Mouse (Mus musculus) heart, embryonic 13.5 days (tissue): Measurements from ENCODE around the gene Tbc1d10a. TPM values are rescaled to one million over a fixed set of nuclear protein-coding genes. Genes with fewer than 3 reads are reported as not detected.
A peak's percentile ranks its signal among the peaks of the same experiment; 100 is the strongest.
"Not testable (repeated sequence)": the region's sequence is repeated elsewhere in the genome, so short reads cannot be mapped to it uniquely, and the experiment has no call there.

Experiments
- ATAC-seq: fragments of 200-750 bp; cut with Nextera tagmentation; 2 replicates; pipeline ENCODE4 v1.8.0; 2017; ENCODE audit warnings: moderate TSS enrichment; ENCODE audit not compliant: insufficient number of reproducible peaks, low FRiP score, low TSS enrichment; ENCODE audit errors: extremely low read depth
- H3K27ac ChIP-seq: fragments of 300-500 bp; sonication (generic); replicated peaks from 2 replicates; pipeline ENCODE4 v1.5.1; 2015; ENCODE audit warnings: moderate library complexity, mild to moderate bottlenecking, inconsistent platforms
- H3K27me3 ChIP-seq: fragments of 300-500 bp; sonication (generic); replicated peaks from 2 replicates; pipeline ENCODE4 v1.6.1; 2015; ENCODE audit warnings: mild to moderate bottlenecking, inconsistent platforms
- H3K36me3 ChIP-seq: fragments of 300-500 bp; sonication (generic); 2 replicates; pipeline ENCODE4 v1.6.1; 2015; ENCODE audit warnings: mild to moderate bottlenecking, inconsistent platforms
- H3K4me1 ChIP-seq: fragments of 300-500 bp; sonication (generic); 2 replicates; pipeline ENCODE4 v1.6.1; 2015; ENCODE audit warnings: inconsistent platforms
- H3K4me2 ChIP-seq: fragments of 300-500 bp; sonication (generic); 2 replicates; pipeline ENCODE4 v1.6.1; 2015; ENCODE audit warnings: inconsistent platforms, mild to moderate bottlenecking, moderate library complexity
- H3K4me3 ChIP-seq: fragments of 300-500 bp; sonication (generic); 2 replicates; pipeline ENCODE4 v1.5.1; 2015; ENCODE audit warnings: moderate library complexity, mild to moderate bottlenecking, inconsistent platforms
- H3K9ac ChIP-seq: fragments of 300-500 bp; sonication (generic); 2 replicates; pipeline ENCODE4 v1.6.1; 2015; ENCODE audit warnings: inconsistent platforms, mild to moderate bottlenecking, moderate library complexity
- H3K9me3 ChIP-seq: fragments of 300-500 bp; sonication (generic); 2 replicates; pipeline ENCODE4 v1.6.1; 2016; ENCODE audit warnings: inconsistent platforms
- WGBS: fragments of 180-500 bp; shearing (Covaris S2); methylation state at CpG from one replicate; pipeline ENCODE4 v1.1.7; 2015; ENCODE audit warnings: mixed read lengths; 5-methylcytosine and 5-hydroxymethylcytosine counted together
- polyA plus RNA-seq: library from polyadenylated mRNA; unstranded; fragments of >200 nt; fragmentation: Nextera tagmentation; extraction: Ambion mirVana; gene quantifications from 2 replicates; pipeline ENCODE4 v1.2.1, GENCODE M21; 2015

The Tbc1d10a gene
- polyA plus RNA-seq, 1 experiment from 2014 or later = 13.6 TPM

GRCm38 (mm10) chr11:4185480-4185879 is 1.1 kb upstream of the Tbc1d10a start:
- 79% methylated on average over 6 of the region's 6 CpGs for WGBS

GRCm38 (mm10) chr11:4187318-4187700 is 720 bp downstream of the Tbc1d10a start:
- Histone ChIP-seq H3K27ac (no peak overlapping the region), H3K9ac (peak overlapping the region; percentile 96), H3K36me3 (peaks cover 13% of the 10 kb centered on the region), H3K9me3 (no peaks in the 10 kb centered on the region), H3K27me3 (no peaks in the 10 kb centered on the region), H3K4me1 (peaks cover 35% of the 10 kb centered on the region), H3K4me2 (peak overlapping the region; percentile 95), H3K4me3 (peak overlapping the region; percentile 92)
- 13% methylated on average over 9 of the region's 9 CpGs for WGBS
- no peak for ATAC-seq

More at GRCm38 (mm10) chr11:4185480-4185879, 1.1 kb upstream of the Tbc1d10a start:
- ATAC-seq, H3K4me3 ChIP-seq, H3K9ac ChIP-seq, H3K9me3 ChIP-seq, H3K27ac ChIP-seq, H3K4me2 ChIP-seq, H3K27me3 ChIP-seq: not testable (repeated sequence)
- H3K36me3 ChIP-seq = peaks cover 30% of the 10 kb centered on the region
- H3K4me1 ChIP-seq = peaks cover 21% of the 10 kb centered on the region

GRCm38 (mm10) chr11:4189182-4189581 is 2.6 kb downstream of the Tbc1d10a start:
- Histone ChIP-seq H3K27ac (no peak overlapping the region), H3K4me1 (peaks cover 38% of the 10 kb centered on the region), H3K9me3 (no peaks in the 10 kb centered on the region), H3K36me3 (0 out of 2 replicates have a peak, but pooled peaks cover 2% of the 10 kb centered on the region), H3K9ac (no peak overlapping the region), H3K4me3 (no peak overlapping the region), H3K4me2 (no peak overlapping the region), H3K27me3 (no peaks in the 10 kb centered on the region)
- no peak for ATAC-seq
- 80% methylated on average over 6 of the region's 6 CpGs for WGBS

GRCm38 (mm10) chr11:4190677-4191076 is 4.1 kb downstream of the Tbc1d10a start:
- no peaks in the 10 kb centered on the region for H3K9me3 ChIP-seq
- no peak for ATAC-seq
- no peak overlapping the region for H3K4me2 ChIP-seq
- H3K4me3 ChIP-seq = no peak overlapping the region
- no peak overlapping the region for H3K27ac ChIP-seq
- peaks cover 38% of the 10 kb centered on the region for H3K4me1 ChIP-seq
- 74% methylated on average over 3 of the region's 3 CpGs for WGBS
- H3K27me3 ChIP-seq = no peaks in the 10 kb centered on the region
- H3K36me3 ChIP-seq = 0 out of 2 replicates have a peak, but pooled peaks cover 2% of the 10 kb centered on the region
- H3K9ac ChIP-seq = no peak overlapping the region

GRCm38 (mm10) chr11:4192757-4193156 is 6.2 kb downstream of the Tbc1d10a start:
- 0 out of 2 replicates have a peak, but pooled peaks cover 2% of the 10 kb centered on the region for H3K36me3 ChIP-seq
- no peak overlapping the region for H3K4me2 ChIP-seq
- H3K9ac ChIP-seq = no peak overlapping the region
- no peak overlapping the region for H3K4me3 ChIP-seq
- no peaks in the 10 kb centered on the region for H3K27me3 ChIP-seq
- H3K27ac ChIP-seq = no peak overlapping the region
- 81% methylated on average over 3 of the region's 3 CpGs for WGBS
- no peaks in the 10 kb centered on the region for H3K9me3 ChIP-seq
- H3K4me1 ChIP-seq = peaks cover 31% of the 10 kb centered on the region
- ATAC-seq = no peak

- Histone ChIP-seq H3K27ac (no peak overlapping the region), H3K9me3 (no peaks in the 10 kb centered on the region), H3K27me3 (no peaks in the 10 kb centered on the region), H3K4me2 (no peak overlapping the region), H3K9ac (no peak overlapping the region), H3K36me3 (0 out of 2 replicates have a peak, but pooled peaks cover 2% of the 10 kb centered on the region), H3K4me3 (no peak overlapping the region), H3K4me1 (peaks cover 24% of the 10 kb centered on the region)
- no peak for ATAC-seq
Observed at GRCm38 (mm10) chr11:4193420-4193819, 6.8 kb downstream of the Tbc1d10a start.

GRCm38 (mm10) chr11:4195597-4196031 is 9.0 kb downstream of the Tbc1d10a start:
- no peak overlapping the region for H3K27ac ChIP-seq
- H3K27me3 ChIP-seq = no peaks in the 10 kb centered on the region
- H3K9ac ChIP-seq = no peak overlapping the region
- WGBS = 74% methylated on average over 3 of the region's 3 CpGs
- H3K4me3 ChIP-seq = no peak overlapping the region
- no peak overlapping the region for H3K4me2 ChIP-seq
- no peak for ATAC-seq
- 0 out of 2 replicates have a peak, but pooled peaks cover 2% of the 10 kb centered on the region for H3K36me3 ChIP-seq
- H3K4me1 ChIP-seq = peaks cover 19% of the 10 kb centered on the region
- no peaks in the 10 kb centered on the region for H3K9me3 ChIP-seq

GRCm38 (mm10) chr11:4196636-4197035 is 10.0 kb downstream of the Tbc1d10a start:
- ATAC-seq = no peak
- H3K27ac ChIP-seq = no peak overlapping the region
- WGBS = 69% methylated on average over 8 of the region's 8 CpGs
- H3K9ac ChIP-seq = no peak overlapping the region
- H3K4me2 ChIP-seq = no peak overlapping the region
- H3K4me1 ChIP-seq = peaks cover 13% of the 10 kb centered on the region
- 0 out of 2 replicates have a peak, but pooled peaks cover 2% of the 10 kb centered on the region for H3K36me3 ChIP-seq
- no peaks in the 10 kb centered on the region for H3K27me3 ChIP-seq
- H3K4me3 ChIP-seq = no peak overlapping the region
- no peaks in the 10 kb centered on the region for H3K9me3 ChIP-seq

GRCm38 (mm10) chr11:4197691-4198090 is 11.1 kb downstream of the Tbc1d10a start:
- H3K4me2 ChIP-seq = no peak overlapping the region
- no peaks in the 10 kb centered on the region for H3K36me3 ChIP-seq
- H3K9me3 ChIP-seq = no peaks in the 10 kb centered on the region
- no peak overlapping the region for H3K27ac ChIP-seq
- H3K4me1 ChIP-seq = peaks cover 12% of the 10 kb centered on the region
- no peaks in the 10 kb centered on the region for H3K27me3 ChIP-seq
- 74% methylated on average over 1 of the region's 1 CpGs for WGBS
- H3K4me3 ChIP-seq = no peak overlapping the region
- ATAC-seq = no peak
- no peak overlapping the region for H3K9ac ChIP-seq

- Histone ChIP-seq H3K4me1 (peaks cover 41% of the 10 kb centered on the region), H3K9ac (no peak overlapping the region), H3K4me3 (no peak overlapping the region), H3K36me3 (peaks cover 8% of the 10 kb centered on the region), H3K27ac (no peak overlapping the region), H3K9me3 (no peaks in the 10 kb centered on the region), H3K27me3 (no peaks in the 10 kb centered on the region), H3K4me2 (no peak overlapping the region)
- WGBS = 58% methylated on average over 11 of the region's 11 CpGs
- ATAC-seq = no peak
Observed at GRCm38 (mm10) chr11:4201981-4202700, 15.6 kb downstream of the Tbc1d10a start.

- no peak for ATAC-seq
- Histone ChIP-seq H3K4me3 (no peak overlapping the region), H3K9me3 (no peaks in the 10 kb centered on the region), H3K4me1 (peaks cover 41% of the 10 kb centered on the region), H3K36me3 (peaks cover 18% of the 10 kb centered on the region), H3K27ac (peak overlapping the region; percentile 64), H3K4me2 (no peak overlapping the region), H3K27me3 (no peaks in the 10 kb centered on the region), H3K9ac (no peak overlapping the region)
- 57% methylated on average over 12 of the region's 12 CpGs for WGBS
Observed at GRCm38 (mm10) chr11:4202995-4203704, 16.6 kb downstream of the Tbc1d10a start.
